Mouse (Mus musculus) cerebellum, adult 2 months (tissue): Measurements from ENCODE around the gene Sema4d.

Experiments used
- CTCF ChIP-seq: fragments of 200-500 bp; IDR thresholded peaks from 2 replicates; pipeline ENCODE4 v1.5.1; 2011; ENCODE audit warnings: low read depth, mild to moderate bottlenecking, control low read depth, low read length, moderate library complexity, borderline replicate concordance; ENCODE audit not compliant: insufficient read depth
- POLR2A ChIP-seq: fragments of 200-500 bp; IDR thresholded peaks from 2 replicates; pipeline ENCODE4 v1.6.1; 2011; ENCODE audit warnings: low read length, control low read depth, borderline replicate concordance; ENCODE audit not compliant: insufficient read depth

DNA sequence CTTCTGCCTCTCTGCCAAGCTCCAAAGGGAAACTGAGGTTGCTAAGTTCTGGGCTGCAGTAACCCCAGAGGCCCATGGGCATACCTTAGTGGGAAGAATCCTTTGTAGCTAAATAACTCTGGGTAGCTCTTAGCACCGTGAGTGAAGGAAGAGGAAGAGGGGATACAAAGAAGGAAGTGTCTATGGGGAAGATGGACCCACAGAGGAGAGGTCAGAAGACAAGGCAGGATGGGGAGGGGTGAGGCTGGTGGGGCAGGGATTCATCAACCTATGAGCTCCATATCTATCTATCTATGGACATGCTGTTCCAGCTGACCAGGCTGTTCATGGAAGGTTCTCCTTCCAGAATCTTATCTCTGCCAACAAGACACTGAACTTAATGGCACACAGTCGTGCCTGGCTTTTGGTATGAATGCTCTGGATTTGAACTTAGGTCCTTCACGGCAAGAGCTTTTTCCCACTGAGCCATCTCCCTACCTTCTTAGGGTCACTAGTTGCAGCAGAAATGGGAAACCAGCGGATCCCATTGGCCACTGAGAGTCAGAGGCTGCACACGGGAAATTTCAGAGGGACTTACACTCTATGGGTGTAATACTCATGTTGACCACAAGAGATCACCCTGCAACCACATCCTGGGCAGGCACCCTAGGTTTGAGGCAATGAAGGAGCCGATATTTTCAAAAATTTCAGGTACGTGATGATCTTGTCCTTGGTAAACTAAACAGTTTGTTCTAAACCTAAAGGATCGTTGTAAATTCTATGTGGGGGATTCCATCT is 45.9 kb upstream of the Sema4d start:
- peak; percentile 86 for TF ChIP-seq CTCF
- TF ChIP-seq POLR2A = no peak
